Mouse (Mus musculus) megakaryocyte-erythroid progenitor cell, adult 5-6 weeks (primary cell): ENCODE results near the gene Hist1h1b. TPM values are rescaled to one million over a fixed set of nuclear protein-coding genes. Genes with fewer than 3 reads are reported as not detected.
A peak's percentile ranks its signal among the peaks of the same experiment; 100 is the strongest.

Source experiments
- ATAC-seq: replicated peaks from 2 replicates; pipeline ENCODE4 v1.8.0; 2016; ENCODE audit warnings: mild to moderate bottlenecking, inconsistent platforms; ENCODE audit not compliant: severe bottlenecking, poor library complexity, low FRiP score, low TSS enrichment
- total RNA-seq, 2 experiments: library from RNA; stranded (forward) in 1 of 2; stranded (reverse) in 1 of 2; fragments of 200-1000, 215-1000 nt in 1 of 2; fragments of >200 nt in 1 of 2; fragmentation: Nextera tagmentation in 1 of 2; gene quantifications; 2 replicates each; pipeline ENCODE4 v1.2.3; 2014 to 2017

Gene Hist1h1b
- total RNA-seq (2014; fragmentation: Nextera tagmentation) (569 and 631 TPM in 2 replicates), total RNA-seq (2017) (1,368 and 2,131 TPM in 2 replicates)

DNA sequence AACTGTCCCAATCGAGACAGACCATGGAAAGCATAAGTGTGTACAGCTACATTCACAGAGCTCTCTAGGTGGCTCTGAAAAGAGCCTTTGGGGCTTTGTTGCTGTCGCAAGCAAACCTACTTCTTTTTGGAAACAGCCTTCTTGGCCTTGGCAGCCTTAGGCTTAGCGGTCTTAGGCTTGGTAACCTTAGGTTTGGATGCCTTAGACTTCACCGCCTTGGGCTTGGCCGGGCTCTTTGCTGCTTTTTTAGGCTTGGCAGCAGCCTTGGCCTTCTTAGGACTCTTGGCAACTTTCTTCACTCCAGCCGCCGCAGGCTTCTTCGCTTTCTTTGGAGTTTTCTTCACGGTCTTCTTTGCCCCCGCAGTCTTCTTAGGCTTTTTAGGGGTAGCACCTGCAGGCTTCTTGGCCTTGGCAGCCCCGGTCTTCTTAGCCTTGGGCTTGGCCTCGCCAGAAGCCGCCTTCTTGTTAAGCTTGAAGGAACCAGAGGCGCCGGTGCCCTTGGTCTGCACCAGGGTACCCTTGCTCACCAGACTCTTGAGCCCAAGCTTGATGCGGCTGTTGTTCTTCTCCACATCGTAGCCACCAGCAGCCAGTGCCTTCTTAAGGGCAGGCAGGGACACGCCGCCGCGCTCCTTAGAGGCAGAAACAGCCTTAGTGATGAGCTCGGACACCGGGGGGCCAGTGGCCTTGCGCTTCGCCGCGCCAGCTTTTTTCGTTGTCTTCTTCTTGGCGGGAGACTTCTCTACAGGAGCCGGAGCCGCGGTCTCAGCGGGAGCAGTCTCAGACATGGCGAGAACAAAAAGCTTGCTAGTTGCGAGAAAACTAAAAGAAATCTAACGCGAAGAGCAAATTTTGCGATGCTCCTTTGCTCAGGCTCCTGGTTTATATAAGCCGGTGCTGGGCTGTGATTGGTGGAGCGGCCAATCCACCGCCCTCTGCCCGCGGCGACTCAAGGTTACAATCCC, at the start of gene Hist1h1b:
Gene Hist1h1b (minus strand): TSS at position 859 of the 965 bp plus-strand sequence.
- ATAC-seq, result peak; percentile 49

DNA sequence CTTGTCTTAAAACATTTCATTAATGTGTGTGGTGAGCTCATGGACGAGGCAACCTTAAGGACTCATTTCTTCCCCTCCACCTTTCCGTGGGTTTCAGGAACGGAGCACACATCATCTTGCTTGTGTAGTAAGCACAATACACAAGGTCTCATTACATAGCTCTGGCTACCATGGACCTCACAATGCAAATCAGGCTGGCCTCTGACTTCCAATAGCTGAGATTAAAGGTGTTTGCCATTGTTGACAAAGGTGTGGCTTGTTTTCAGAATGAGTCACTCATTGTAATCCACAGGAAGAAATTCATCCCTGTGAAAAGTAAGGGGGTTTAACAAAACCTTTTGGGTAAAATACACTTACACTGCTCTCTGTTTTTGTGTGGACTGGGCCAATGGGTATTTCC, 48.1 kb upstream of the Hist1h1b start:
- no peak for ATAC-seq

DNA sequence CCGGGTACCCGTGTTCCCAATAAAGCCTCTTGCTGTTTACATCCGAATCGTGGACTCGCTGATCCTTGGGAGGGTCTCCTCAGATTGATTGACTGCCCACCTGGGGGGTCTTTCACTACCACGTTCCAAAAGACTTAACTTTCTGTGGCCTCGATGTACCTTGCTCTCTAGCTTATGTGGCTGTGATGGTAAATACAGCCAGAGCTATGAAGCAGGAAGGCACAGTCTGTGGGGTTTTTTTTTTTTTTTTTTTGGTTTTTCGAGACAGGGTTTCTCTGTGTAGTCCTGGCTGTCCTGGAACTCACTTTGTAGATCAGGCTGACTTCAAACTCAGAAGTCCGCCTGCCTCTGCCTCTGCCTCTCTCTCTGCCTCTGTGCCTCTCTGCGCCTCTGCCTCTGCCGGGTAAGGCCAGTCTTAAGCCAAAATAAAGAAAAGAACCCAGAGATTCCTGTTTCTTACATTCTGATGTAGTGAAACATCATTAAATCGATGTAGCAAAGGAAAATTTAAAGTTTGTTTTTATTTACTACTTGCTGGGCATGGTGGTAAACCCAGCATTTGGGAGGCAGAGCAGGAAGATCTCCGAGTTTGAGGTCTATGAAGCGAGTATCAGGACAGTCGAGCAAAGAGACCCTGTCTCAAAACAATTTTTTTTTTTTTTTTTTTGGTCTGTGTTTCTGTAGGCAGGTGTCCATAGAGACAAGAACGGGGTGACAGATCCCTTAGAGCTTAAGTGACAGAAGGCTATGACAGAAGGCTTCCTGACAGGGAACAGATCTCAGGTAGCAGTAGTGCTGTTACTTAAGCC, 39.9 kb upstream of the Hist1h1b start:
- ATAC-seq, result peak; percentile 80

DNA sequence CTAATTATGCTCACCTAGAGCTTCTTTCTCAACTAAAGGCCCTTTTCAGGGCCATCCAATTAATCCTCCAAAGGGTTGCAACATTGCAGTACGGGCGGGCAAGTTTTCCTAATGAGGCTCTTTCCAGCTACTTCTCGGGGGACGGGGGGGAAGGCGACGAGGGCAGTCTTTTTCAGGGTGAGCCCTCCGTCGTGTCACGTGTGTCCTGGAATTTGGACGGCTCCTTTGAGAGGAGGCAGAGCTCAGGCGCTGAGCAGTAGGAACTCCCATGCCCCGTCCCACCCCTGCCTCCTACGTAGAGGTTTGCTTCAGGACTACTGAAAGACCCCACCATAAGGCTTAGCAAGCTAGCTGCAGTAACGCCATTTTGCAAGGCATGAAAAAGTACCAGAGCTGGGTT, 31.7 kb upstream of the Hist1h1b start:
- ATAC-seq, result peak; percentile 70

DNA sequence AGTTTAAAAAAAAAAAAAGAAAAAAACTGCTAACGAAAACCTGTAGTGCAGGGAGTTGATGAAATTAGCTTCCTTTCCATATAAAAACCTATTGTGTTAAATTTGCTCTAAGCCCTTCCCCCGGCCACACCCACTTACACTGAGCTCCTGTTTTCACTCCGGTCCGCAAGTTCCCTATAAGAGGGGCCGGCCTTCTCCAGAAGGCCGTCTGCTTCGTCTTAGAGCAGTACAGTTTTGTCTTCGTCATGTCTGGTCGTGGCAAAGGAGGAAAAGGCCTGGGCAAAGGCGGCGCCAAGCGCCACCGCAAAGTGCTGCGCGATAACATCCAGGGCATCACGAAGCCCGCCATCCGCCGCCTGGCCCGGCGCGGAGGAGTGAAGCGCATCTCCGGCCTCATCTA, 31.1 kb upstream of the Hist1h1b start, which contains the start of gene Hist1h4m:
Gene Hist1h4m (plus strand): TSS at position 208 of the 400 bp plus-strand sequence.
- ATAC-seq, result peak; percentile 50

DNA sequence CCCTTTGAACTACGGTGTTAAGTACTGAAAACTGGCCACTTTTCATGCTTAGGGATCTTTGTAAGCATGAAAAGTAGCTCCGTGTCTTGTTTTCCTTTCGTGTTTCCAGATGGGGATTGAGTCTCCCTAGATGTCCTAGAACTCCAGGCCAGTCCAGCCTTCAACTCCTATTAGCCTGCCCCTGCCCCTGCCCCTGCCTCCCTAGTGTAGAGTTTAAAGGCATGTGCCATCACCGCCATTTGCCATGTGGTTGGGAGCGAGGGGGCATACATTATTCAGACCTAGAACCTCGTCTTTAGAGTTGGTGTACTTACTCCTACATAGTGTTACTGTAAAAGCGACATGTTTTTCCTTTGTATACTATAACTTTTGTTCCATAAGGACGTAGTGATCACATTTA, 30.6 kb upstream of the Hist1h1b start:
- peak; percentile 45 for ATAC-seq

DNA sequence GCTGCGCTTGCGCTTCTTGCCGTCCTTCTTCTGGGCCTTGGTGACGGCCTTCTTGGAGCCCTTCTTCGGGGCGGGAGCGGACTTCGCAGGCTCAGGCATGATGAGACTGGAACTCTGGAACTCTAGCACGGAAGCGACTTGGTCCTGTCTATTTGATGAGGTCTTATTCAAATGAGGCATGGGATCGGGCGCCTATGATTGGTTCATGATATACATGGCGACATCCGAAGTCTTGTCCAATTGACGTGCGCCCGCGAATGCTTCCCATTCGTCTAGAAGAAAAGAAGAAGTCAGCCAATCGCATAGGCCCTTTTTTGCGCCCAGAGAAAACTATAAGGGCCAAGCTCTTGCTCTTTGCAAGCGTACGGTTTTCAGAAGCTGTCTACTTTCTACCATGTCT, 29.6 kb upstream of the Hist1h1b start, which contains the start of the genes Hist1h2bq and Hist1h2ao:
Gene Hist1h2bq (minus strand): TSS at position 125 of the 400 bp plus-strand sequence.
Gene Hist1h2ao (plus strand): TSS at position 393 of the 400 bp plus-strand sequence.
- peak; percentile 83 for ATAC-seq

DNA sequence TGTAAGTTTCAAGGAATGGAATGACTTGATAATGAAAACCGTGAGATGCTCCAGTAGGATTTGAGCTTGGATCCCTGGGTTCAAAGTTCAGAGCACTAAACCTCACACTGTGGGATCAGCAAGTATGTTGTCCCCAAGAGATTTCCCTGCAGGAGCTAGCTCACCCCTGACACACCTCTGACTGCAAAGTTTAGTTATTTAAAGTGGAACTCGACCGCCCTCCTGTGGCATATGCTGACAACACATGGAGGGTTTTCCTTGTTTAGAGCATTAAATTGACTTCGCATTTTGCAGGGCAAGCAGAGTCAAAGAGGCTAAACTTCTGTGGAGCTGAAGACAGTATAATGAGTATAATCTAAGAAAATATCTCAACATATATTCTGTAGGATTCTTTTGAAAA, 22.6 kb upstream of the Hist1h1b start:
- ATAC-seq, result peak; percentile 88

DNA sequence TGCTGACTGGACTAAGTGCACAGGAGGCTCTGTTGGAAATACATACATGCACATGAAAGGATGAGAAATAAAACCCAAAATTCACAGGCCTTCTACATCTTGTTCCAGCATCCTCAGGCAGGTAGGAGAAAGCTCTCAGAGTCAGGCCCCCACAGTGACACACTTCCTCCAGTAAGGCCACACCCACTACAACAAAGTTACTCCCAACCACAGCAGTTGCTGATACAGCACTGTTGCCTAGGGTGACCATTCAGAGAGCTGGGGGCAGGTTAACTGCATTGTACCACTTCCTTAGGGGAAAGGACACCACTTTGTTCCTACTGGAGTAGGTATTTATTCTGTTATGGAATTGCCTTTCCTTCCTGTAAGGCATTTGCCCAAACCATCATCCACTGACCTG, 16.7 kb upstream of the Hist1h1b start:
- ATAC-seq, result peak; percentile 91

DNA sequence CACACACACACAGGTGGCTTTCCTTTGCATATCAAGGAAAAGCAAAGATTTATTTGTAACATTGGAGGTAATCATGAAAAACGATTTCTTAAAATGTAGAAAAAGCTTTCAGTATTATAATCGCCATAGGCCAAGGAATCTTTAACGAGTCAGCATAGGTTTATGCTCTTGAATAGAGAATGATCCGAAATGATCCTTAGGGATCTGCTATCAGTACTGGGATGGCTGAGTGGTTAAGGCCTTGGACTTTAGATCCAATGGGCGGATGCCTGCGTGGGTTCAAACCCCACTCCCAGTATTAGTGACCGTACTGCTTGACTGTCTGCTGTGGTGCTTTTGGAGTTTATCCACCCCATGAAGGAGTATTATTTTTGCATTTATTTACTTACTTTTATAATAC, 15.2 kb upstream of the Hist1h1b start:
- ATAC-seq, result no peak

DNA sequence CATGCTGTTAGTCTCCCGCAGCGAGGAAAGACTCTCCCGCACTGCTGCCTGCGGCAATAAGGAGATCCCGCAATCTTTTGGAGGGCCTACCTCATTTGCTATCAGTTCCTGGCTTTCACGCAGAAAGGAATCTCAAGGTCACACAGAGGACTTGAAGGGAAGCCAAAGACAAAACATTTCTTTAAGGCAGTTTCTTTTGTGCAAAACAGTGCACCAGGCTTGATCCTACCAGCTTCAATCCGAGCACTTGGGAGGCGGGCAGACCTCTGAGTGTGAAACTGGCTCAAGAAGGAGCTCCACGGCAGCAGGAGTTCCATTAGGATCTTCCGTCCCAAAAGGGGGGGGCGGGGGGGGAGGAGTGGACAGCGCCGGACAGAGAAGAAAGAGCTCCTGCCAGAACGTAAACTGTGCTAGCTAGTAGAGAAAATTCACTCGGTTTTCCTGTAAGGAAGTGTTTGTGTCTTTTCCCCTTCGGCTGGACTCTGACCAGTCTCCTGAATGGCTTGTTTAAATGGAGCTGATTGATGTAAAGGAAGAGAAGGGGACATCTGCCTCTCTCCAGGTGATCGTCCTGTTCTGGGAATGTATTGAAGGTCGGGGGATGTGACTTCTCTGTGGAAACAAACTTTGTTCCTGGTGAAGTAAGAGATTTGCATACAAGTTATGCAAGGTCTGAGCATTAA, 10.3 kb upstream of the Hist1h1b start:
- no peak for ATAC-seq

DNA sequence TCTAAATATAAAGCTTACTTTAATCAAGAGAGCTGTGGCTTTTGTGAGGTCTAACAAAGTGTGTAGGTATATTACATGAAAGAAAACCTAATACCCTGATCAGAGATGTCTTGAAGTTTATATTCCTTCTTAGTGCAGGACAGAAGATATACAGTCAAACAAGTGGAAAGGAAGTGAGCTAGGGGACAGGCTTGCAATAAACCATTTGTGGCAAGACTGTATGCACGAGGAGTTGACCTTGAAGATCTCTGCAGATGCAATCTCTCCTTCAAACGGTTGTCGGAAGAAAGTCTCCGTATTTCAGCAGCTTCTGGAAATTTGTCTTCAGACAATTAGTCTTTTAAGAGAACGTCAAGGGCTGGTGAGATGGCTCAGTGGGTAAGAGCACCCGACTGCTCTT, 9.5 kb upstream of the Hist1h1b start:
- ATAC-seq, result no peak

DNA sequence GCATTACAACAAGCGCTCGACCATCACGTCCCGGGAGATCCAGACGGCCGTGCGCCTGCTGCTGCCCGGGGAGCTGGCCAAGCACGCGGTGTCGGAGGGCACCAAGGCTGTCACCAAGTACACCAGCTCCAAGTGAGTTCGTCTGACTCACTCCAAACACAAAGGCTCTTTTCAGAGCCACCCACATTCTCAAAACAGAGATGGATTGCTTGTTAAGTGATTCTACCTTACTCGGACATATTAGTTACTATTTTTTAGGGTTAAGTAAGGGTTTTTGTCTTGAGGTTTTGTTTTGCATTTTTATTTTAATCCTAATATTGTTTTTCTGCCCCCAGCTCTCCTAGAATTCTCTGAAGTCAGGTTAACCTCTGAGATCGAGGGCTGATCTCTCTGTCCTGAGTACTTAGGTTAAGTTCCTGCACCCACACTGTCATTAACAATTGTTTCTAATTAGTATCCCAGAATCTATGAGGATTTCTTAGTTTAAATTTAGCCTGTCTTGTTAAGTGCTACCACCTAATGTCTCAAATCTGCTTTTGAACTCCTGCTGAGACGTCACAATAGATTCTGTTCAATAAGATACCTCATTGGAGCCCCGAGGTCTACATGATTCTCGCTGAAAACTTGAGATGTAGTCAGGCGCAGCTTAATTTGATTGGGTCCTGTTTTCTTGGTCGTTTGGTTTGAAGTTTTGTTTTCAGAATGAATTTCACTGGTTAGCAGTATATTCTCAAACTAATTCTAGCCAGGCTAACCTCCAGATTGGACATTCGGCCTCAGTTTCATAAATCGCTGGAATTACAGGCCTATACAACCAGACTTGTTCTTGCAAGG, 7.6 kb upstream of the Hist1h1b start:
- no peak for ATAC-seq

DNA sequence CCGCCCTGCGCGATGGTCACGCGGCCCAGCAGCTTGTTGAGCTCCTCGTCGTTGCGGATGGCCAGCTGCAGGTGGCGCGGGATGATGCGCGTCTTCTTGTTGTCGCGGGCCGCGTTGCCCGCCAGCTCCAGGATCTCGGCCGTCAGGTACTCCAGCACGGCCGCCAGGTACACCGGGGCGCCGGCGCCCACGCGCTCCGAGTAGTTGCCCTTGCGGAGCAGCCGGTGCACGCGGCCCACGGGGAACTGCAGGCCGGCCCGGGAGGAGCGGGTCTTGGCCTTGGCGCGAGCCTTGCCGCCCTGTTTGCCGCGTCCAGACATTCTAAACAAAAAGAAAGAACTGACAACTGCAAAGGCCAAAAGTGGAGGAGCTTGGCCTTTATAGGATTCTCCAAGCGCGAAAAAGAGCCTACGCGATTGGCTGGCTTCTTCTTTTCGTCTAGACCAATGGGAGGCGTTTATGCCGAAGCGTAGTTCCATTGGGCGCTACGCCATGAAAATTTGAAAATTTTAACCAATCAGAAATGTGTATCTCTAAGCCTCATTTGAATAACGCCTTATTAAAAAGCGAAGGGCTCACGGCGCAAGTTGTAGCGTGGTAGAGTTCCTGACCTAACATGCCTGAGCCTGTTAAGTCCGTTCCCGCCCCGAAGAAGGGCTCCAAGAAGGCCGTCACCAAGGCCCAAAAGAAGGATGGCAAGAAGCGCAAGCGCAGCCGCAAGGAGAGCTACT, 6.6 kb upstream of the Hist1h1b start, which contains the start of the genes Hist1h2an and Hist1h2bp:
Gene Hist1h2an (minus strand): TSS at position 320 of the 731 bp plus-strand sequence.
Gene Hist1h2bp (plus strand): TSS at position 563 of the 731 bp plus-strand sequence.
- ATAC-seq, result peak; percentile 82

DNA sequence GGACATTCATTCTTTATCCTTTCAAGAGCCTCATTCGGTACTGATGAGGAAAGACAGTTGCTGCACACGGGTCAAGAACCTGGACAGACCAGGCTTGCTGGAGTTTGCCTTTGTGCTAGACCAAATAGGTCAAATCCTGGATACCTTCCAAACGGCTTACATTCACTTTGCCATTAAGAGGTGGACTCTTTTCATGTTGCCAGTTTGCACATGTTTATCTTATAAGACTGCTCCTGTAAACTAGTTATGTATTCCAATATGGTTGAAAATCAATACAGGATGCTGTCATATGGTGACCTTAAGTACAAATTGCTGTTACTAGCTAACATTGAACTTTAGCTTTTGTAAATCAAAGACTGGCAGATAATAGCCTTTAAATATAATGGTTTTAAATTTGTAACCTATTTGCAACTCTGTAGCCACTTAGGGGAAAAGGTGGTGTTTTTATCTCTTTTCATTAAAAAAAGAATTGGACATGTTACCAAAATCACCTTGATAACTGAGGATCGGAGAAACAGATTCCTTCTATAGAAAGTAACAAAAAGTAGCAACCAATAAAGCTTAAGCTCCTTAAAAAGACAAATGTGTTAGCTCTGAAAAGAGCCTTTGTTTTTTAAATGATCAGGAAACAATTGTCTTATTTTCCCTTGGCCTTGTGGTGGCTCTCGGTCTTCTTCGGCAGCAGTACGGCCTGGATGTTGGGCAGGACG, 5.9 kb upstream of the Hist1h1b start:
- ATAC-seq, result 0 out of 2 replicates have a peak, but pooled peaks have one; percentile 4

DNA sequence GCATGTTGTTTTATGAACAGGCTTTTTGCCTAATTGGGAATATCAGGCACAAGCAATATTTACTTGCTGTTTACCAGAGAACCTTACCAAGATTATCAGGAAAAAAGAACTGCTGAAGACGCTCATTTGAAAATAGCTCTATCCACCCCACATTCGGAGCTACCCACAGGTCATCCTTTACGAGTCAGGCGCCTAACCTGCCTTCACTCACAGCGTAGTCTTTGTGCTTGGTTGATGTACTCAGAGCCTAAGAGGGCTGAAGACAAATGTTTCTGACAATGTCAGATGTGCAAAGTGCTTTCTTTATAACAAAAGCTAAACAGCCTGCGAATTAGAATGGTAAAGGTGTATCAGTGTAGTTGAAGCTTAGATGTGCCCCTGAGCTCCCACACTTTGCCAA, 3.9 kb upstream of the Hist1h1b start:
- ATAC-seq, result no peak

DNA sequence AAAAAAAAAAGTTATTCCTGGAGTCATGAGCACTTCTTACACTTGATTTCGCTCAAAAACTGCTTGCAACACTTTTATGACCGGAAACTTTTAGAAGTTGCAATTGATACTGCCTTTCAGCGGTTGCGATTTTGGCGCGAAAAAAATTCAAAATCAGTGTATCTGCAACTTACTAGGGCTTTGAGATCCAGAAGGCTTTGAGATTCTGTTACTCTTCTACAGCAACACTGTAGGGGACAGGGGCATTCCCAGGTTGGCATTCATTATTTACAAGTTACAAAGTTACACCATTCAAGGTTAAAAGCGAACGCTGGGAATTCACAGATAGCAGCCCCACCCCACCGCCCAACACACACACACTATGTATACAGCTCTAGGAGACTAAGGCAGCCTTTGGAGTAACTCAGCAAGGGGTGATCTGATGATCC, 3.3 kb upstream of the Hist1h1b start:
- no peak for ATAC-seq
